Mouse (Mus musculus): ENCODE measurements around the gene 2010111I01Rik. TPM values are rescaled to one million over a fixed set of nuclear protein-coding genes. Genes with fewer than 3 reads are reported as not detected.
A peak's percentile ranks its signal among the peaks of the same experiment; 100 is the strongest.

The 2010111I01Rik gene
- polyA plus RNA-seq, 1 experiment, result 84.5 TPM

DNA sequence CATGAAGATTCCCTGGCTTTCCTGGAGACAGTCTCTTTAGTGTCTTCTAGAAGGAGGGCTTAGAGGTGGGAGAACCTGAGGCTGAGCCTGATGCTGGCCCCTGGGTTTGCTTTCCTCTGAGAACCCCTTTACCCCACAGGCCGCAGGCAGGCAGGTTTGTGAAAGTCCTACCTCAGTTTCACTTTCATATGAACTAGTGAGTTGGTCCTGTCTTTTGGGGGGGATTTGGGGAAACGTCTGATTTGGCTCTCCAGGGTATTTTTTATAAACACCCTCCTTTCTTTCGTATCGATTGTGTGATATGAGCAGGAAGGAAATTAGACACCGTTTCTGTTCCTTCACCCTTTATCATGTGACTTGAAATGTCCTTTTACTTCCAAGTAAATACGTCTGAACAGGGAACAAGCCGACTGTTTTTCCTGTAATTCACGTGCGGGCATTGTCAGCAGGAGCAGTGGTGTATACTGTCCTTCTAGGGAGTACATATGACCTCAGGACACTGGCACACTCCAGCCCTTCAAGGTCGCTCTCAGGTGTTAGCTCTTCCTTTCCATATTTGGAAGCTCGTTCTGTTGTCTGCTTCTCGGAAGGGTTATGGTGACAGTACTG is 281.7 kb downstream of the 2010111I01Rik start:
- TF ChIP-seq POLR2A (IDR thresholded peaks at IDR 0.05; ENCODE audit: low read depth, low read length) (no peak), CTCF (conservative IDR thresholded peaks at IDR 0.05; ENCODE audit: insufficient read depth, insufficient read length, low read depth, low read length) (no peak)
- Histone ChIP-seq H3K27me3 (replicated peaks; ENCODE audit: control insufficient read depth, insufficient read depth, low read length) (no peaks in the 10 kb centered on the region), H3K36me3 (ENCODE audit: control insufficient read depth, insufficient read depth, low read length) (peaks cover 1% of the 10 kb centered on the region; the same call in 1 of the 2 replicates), H3K4me3 (ENCODE audit: insufficient read depth, low read depth, low read length) (peak overlapping the region; percentile 42; the same call in 1 of the 2 replicates), H3K4me1 (ENCODE audit: control insufficient read depth, insufficient read depth, low read length) (peaks cover 46% of the 10 kb centered on the region), H3K27ac (ENCODE audit: insufficient read depth, low read depth, low read length) (peak overlapping the region; percentile 96)
- DNase-seq, result peak; percentile 65
- WGBS, result 11% methylated on average over 12 of the region's 12 CpGs

- Histone ChIP-seq H3K36me3 (ENCODE audit: control insufficient read depth, insufficient read depth, low read length) (peaks cover 1% of the 10 kb centered on the region; the same call in 1 of the 2 replicates), H3K27ac (ENCODE audit: insufficient read depth, low read depth, low read length) (peak overlapping the region; percentile 96), H3K27me3 (replicated peaks; ENCODE audit: control insufficient read depth, insufficient read depth, low read length) (no peaks in the 10 kb centered on the region), H3K4me1 (ENCODE audit: control insufficient read depth, insufficient read depth, low read length) (peaks cover 45% of the 10 kb centered on the region), H3K4me3 (ENCODE audit: insufficient read depth, low read depth, low read length) (no peak overlapping the region)
- 12% methylated on average over 7 of the region's 7 CpGs for WGBS
- no peak for DNase-seq
- TF ChIP-seq POLR2A (IDR thresholded peaks at IDR 0.05; ENCODE audit: low read depth, low read length) (no peak), CTCF (conservative IDR thresholded peaks at IDR 0.05; ENCODE audit: insufficient read depth, insufficient read length, low read depth, low read length) (no peak)
Observed at GRCm38 (mm10) chr13:63247041-63247440, 282.3 kb downstream of the 2010111I01Rik start.

- Histone ChIP-seq H3K27ac (ENCODE audit: insufficient read depth, low read depth, low read length) (peak overlapping the region; percentile 36), H3K4me1 (ENCODE audit: control insufficient read depth, insufficient read depth, low read length) (peaks cover 45% of the 10 kb centered on the region)
- WGBS, result 54% methylated on average over 11 of the region's 11 CpGs
Observed at GRCm38 (mm10) chr13:63247631-63248030, 282.9 kb downstream of the 2010111I01Rik start.

DNA sequence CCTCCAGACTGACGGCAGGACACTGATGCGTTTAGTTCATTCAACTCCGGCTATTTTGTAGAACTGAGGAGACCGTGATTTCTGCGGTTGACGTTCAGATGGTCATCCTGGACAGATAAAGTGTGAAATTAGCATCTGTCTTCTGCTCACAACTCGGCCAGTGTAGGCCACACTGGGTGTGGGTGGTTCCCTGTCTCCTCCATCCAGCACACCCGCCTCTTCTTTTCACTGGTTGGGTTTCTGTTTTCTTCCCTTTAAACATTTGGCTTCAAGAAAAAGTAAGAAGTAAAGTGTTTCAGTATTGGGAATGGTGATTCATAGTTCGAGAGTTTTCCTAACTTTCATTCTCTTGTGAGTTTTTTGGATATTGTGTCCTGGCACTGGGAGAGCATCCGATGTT is 283.6 kb downstream of the 2010111I01Rik start:
- DNase-seq, result no peak
- WGBS, result 65% methylated on average over 10 of the region's 10 CpGs
- H3K4me3 ChIP-seq (ENCODE audit: insufficient read depth, low read depth, low read length), result no peak overlapping the region
- H3K27me3 ChIP-seq (replicated peaks; ENCODE audit: control insufficient read depth, insufficient read depth, low read length), result no peaks in the 10 kb centered on the region
- TF ChIP-seq POLR2A (IDR thresholded peaks at IDR 0.05; ENCODE audit: low read depth, low read length) (no peak), CTCF (conservative IDR thresholded peaks at IDR 0.05; ENCODE audit: insufficient read depth, insufficient read length, low read depth, low read length) (no peak)
- peak overlapping the region; percentile 36 for H3K27ac ChIP-seq (ENCODE audit: insufficient read depth, low read depth, low read length)
- H3K36me3 ChIP-seq (ENCODE audit: control insufficient read depth, insufficient read depth, low read length), result peaks cover 1% of the 10 kb centered on the region; the same call in 1 of the 2 replicates
- peaks cover 46% of the 10 kb centered on the region for H3K4me1 ChIP-seq (ENCODE audit: control insufficient read depth, insufficient read depth, low read length)

More at GRCm38 (mm10) chr13:63247631-63248030, 282.9 kb downstream of the 2010111I01Rik start:
- H3K27me3 ChIP-seq (replicated peaks; ENCODE audit: control insufficient read depth, insufficient read depth, low read length), result no peaks in the 10 kb centered on the region
- no peak for TF ChIP-seq POLR2A (IDR thresholded peaks at IDR 0.05; ENCODE audit: low read depth, low read length)
- H3K36me3 ChIP-seq (ENCODE audit: control insufficient read depth, insufficient read depth, low read length), result peaks cover 1% of the 10 kb centered on the region; the same call in 1 of the 2 replicates
- DNase-seq, result no peak
- no peak overlapping the region for H3K4me3 ChIP-seq (ENCODE audit: insufficient read depth, low read depth, low read length)

DNA sequence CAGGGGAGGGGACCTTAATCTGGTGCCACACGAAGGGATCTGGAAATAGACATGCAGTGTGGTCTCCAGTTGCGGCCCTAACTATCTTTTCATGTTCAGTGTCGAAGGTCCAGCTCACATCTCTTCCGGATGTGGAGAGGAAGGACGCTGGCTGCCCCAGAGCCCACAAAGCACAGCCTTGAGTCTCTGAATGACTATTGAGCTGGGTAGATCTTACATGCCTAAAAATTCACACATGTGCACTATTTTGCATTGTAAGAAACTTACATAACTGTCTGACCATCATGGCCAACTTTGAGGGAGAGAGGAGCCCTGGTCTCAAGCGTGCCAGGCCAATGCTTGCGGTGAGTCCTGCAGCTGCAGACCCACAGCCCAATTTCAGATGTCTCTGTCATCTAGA is 284.5 kb downstream of the 2010111I01Rik start:
- no peak for TF ChIP-seq CTCF (conservative IDR thresholded peaks at IDR 0.05; ENCODE audit: insufficient read depth, insufficient read length, low read depth, low read length)
- no peak for TF ChIP-seq POLR2A (IDR thresholded peaks at IDR 0.05; ENCODE audit: low read depth, low read length)
- no peaks in the 10 kb centered on the region for H3K27me3 ChIP-seq (replicated peaks; ENCODE audit: control insufficient read depth, insufficient read depth, low read length)
- H3K36me3 ChIP-seq (ENCODE audit: control insufficient read depth, insufficient read depth, low read length), result peaks cover 1% of the 10 kb centered on the region; the same call in 1 of the 2 replicates
- WGBS, result 47% methylated on average over 7 of the region's 7 CpGs
- DNase-seq, result no peak
- H3K4me3 ChIP-seq (ENCODE audit: insufficient read depth, low read depth, low read length), result no peak overlapping the region
- peak overlapping the region; percentile 84 for H3K27ac ChIP-seq (ENCODE audit: insufficient read depth, low read depth, low read length)
- peaks cover 53% of the 10 kb centered on the region for H3K4me1 ChIP-seq (ENCODE audit: control insufficient read depth, insufficient read depth, low read length)

- Histone ChIP-seq H3K27me3 (replicated peaks; ENCODE audit: control insufficient read depth, insufficient read depth, low read length) (no peaks in the 10 kb centered on the region), H3K4me1 (ENCODE audit: control insufficient read depth, insufficient read depth, low read length) (peaks cover 59% of the 10 kb centered on the region), H3K27ac (ENCODE audit: insufficient read depth, low read depth, low read length) (peak overlapping the region; percentile 84), H3K36me3 (ENCODE audit: control insufficient read depth, insufficient read depth, low read length) (peaks cover 1% of the 10 kb centered on the region; the same call in 1 of the 2 replicates), H3K4me3 (ENCODE audit: insufficient read depth, low read depth, low read length) (no peak overlapping the region)
- TF ChIP-seq POLR2A (IDR thresholded peaks at IDR 0.05; ENCODE audit: low read depth, low read length) (no peak), CTCF (conservative IDR thresholded peaks at IDR 0.05; ENCODE audit: insufficient read depth, insufficient read length, low read depth, low read length) (no peak)
- peak; percentile 61 for DNase-seq
- 16% methylated on average over 8 of the region's 8 CpGs for WGBS
Observed at GRCm38 (mm10) chr13:63249741-63250431, 285.2 kb downstream of the 2010111I01Rik start.

GRCm38 (mm10) chr13:63250441-63250980 is 285.8 kb downstream of the 2010111I01Rik start:
- H3K4me3 ChIP-seq (ENCODE audit: insufficient read depth, low read depth, low read length), result no peak overlapping the region
- peaks cover 63% of the 10 kb centered on the region for H3K4me1 ChIP-seq (ENCODE audit: control insufficient read depth, insufficient read depth, low read length)
- WGBS, result 63% methylated on average over 8 of the region's 8 CpGs
- TF ChIP-seq POLR2A (IDR thresholded peaks at IDR 0.05; ENCODE audit: low read depth, low read length) (no peak), CTCF (conservative IDR thresholded peaks at IDR 0.05; ENCODE audit: insufficient read depth, insufficient read length, low read depth, low read length) (no peak)
- peaks cover 1% of the 10 kb centered on the region; the same call in 1 of the 2 replicates for H3K36me3 ChIP-seq (ENCODE audit: control insufficient read depth, insufficient read depth, low read length)
- no peaks in the 10 kb centered on the region for H3K27me3 ChIP-seq (replicated peaks; ENCODE audit: control insufficient read depth, insufficient read depth, low read length)
- no peak for DNase-seq
- H3K27ac ChIP-seq (ENCODE audit: insufficient read depth, low read depth, low read length), result peak overlapping the region; percentile 84

Measured in kidney, adult 2 months (tissue).